Mouse (Mus musculus) frontal cortex, postnatal 25 days (tissue): ENCODE measurements around the gene Tmprss11e.

ENCODE experiments used
- DNase-seq, 2 experiments: peaks; one replicate each; pipeline ENCODE4 v3.0.0; 2022; ENCODE audit warnings: low spot score in 2 of 2

Tmprss11e gene

DNA sequence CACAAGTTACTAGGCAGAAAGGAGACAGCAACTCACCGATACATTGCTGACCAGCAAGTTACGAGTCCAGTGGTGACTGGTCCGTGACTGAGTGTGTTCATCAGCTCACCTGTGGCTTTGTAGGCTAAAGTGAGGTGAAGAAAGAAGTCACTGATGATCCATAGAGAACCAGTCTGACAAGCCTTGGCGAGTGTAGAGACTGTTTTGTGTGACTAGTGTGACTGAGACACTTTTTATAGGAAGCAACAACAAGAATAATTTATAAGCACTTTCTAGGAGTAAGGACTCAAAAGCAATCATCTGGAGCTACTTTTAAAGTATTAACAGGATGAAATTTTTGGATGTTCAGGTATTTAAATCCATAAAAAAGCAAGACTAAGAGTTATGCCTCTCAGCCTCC is at the start of gene Tmprss11e:
TSS of gene Tmprss11e (minus strand) at position 101 of the 400 bp plus-strand sequence.
- no peak for DNase-seq

DNA sequence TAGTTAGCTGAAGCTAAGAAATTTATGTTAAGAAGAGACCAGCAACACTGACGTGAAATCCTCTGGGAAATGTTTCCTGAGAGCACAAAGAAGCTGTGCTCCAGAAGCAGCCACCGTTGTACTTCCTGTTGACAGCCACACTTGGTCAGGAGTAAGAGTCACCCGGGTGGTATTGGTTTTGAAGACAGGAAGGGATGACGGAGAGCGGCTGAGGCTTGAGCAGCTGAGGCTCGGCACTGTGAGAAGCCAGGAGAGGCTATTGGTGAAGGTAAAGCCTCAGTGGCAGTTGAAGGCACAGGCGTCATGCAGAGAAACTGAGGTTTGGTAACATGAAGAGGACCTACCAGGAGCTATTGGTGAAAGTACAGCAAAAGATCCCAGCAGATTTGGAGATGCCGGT is 47.2 kb upstream of the Tmprss11e start:
- no peak for DNase-seq

DNA sequence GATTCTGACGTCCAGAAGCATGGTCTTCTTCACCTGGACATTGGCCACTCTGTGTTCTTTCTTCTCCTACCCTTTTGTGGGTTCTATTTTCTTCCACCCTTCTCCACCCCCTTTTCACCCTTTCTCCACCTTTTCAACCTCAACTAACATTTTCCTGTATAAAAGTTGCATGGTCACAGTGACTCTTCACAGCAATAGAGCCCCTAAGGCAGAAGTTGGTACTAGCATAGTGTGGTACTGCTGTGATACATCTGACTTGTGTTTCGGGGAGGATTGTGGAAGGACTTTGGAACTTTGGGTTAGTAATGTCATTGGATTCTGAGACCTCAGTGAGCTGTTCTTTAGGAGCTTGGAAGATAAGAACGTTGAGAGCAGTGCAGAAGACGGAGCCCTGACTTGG is 46.6 kb upstream of the Tmprss11e start:
- no peak for DNase-seq

DNA sequence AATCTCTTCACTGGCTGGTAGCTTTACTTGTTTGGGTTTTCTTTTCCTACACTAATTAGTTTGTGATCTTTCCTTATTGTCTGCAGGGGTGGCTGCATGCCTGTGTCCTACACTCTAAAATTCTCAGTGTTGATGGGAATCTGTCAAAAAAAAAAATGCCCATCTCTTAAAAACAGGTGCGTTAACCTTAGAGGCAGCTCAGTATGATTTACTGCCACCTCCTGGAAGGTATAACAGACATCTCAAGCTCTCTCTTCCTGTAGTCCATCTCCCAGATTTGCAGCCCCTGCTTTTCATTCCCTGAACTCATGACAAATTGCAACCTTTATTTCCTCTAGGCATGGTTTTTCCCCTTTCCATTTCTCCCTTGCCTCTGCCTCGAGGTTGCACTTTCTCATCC is 44.3 kb upstream of the Tmprss11e start:
- DNase-seq: no peak

DNA sequence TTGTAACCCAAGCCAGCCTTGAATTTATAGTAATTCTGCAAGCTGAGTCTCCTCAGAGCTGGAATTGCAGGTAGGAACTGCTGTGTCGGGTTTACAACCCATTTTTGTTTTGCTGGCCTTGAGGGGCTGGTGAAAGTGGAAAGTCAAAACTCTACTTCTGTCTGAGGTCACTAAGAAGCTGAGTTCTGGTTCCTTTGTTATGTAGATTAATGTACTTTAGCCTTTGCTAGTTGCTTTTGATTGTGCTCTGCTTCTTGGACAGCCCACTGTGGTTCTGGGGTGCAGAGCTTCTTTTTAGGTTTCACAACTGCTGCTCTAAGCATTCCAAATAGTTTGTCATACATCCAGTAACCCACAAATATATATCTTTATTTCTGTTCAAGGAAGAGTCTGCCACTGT is 41.2 kb upstream of the Tmprss11e start:
- no peak for DNase-seq

DNA sequence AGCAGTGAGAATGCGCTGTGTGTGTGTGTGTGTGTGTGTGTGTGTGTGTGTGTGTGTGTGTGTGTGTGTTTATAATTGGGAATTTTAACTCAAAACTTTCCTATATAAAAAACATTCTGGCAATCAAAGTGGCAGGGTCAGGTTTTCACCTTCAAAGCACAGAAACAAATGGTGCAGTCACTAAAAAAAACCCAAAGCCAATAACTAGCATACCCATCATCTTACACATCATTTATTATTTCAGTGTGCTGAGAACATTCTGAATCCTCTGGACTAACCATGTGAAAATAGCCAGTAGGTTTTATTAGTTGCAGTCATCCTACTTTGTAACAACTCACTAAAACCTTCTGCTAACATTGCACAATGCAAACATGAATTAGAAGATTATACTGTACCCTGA is 38.6 kb upstream of the Tmprss11e start:
- DNase-seq: no peak

DNA sequence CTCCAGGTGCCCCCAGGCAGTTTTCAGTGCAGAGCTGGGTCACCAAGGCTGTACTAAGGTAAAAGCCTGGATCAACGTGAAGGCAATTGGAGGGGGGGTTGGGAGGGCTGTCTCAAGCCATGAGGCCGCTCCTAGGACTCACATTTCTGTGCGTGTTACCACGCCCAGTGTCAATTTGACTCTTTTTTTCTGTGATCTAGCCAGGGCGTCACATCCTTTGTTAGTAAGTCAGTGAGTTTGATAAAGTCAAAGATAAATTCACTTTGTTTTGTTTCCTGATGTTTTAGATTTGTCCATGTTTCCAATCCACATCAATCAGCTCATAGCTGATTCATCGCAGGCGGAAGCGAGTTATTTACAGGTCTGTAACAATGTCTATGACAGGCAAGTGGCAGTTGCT is 37.4 kb upstream of the Tmprss11e start:
- DNase-seq: no peak

DNA sequence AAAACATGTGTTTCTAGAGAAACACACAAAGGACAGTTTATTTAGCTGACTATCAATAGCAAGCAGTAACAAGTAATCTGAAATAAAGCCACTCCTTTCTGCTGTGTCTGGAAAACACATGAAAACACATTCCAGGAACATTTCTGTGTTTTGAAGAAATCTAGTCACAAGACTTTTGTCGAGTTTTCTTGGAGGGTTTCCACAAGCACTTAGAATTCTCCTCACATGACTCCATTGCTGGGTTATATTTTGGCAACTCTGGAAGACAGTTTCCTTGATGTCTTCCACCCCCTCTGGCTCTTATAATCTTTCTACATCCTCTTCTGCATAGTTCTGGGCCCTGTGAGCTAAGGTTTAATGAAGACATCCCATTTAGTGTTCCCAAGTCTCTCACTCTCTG is 32.9 kb upstream of the Tmprss11e start:
- no peak for DNase-seq

DNA sequence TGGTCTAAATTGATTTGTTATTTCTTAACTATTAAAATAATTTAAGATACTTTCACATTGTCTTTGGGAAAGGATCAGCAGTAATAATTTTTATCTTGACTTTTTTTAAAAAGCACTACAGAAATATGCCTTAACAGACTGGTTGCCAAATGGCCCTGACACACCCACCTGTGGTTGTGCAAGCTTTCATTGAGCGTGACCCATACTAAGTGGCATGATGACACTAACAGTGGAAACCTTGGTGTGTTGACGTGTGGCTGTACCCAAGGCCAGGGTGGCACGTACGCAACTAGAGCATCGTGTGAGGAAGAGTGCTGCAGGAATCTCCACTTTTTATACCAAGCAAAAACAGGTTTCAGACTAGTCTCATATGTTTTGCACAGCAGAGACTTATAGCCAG is 31.3 kb upstream of the Tmprss11e start:
- no peak for DNase-seq

DNA sequence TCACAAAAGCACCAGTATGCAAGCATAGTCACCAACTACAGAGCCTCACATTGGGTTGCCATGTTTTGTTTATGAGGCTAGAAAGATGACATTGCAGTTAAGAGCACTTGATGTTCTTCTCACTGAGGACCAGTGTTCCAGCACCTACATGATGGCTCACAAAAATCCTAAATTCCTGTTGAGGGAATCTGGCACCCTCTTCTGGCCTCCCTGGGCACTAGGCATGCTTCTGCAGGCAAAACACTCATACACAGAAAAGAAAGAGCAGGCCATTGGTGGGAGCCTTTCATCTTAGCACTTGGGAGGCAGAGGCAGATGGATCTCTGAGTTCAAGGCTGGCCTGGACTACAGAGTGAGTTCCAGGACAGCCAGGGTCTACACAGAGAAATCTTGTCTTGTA is 25.4 kb upstream of the Tmprss11e start:
- no peak for DNase-seq

DNA sequence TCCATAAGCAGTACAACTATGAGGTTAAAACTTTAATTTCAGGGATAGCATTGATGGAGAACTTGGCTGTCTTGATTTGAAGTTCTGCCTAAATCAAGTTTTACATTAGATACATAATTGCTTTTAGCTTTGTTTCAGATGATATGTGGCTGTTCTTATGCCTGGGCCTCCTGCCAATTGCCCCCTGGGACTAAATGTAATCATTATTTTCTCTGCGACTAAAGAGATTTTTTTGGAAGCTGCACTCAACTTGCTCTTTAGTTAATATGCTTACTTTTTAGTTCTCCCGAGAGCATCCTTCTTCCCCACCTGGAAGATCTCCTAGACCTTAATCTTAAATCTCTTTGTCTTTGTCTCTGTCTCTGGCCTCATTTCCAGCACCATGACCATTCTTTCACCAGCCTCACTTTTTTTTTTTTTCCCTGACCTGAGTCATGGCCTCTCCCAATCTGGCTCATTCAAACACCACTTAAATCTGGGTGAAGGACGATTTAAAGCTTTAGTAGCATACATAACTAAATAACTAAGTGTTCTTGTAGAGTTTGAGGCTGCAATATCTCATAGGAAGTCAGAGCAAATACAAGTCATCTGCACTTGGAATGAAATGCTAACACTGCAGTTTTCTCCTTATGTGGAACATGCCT is 23.5 kb upstream of the Tmprss11e start:
- DNase-seq: no peak

DNA sequence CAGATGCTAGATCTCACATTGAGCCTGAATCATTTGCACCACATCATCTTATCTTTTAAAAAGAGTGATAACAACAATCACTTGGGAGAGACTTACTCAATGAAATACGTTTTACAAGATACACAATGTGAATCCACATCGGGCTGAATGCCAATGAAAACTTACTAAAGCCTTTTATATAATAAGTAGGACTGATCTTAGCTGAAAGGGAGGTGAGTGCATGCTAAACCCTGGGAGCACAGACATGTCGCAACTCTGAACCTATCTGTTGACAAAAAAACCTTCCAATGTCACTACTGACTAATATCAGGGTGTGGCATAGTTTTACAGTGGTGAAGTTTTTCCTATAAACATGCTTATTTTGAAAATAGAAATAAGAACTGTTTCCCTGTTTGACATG is 2.8 kb downstream of the Tmprss11e start:
- DNase-seq: no peak

DNA sequence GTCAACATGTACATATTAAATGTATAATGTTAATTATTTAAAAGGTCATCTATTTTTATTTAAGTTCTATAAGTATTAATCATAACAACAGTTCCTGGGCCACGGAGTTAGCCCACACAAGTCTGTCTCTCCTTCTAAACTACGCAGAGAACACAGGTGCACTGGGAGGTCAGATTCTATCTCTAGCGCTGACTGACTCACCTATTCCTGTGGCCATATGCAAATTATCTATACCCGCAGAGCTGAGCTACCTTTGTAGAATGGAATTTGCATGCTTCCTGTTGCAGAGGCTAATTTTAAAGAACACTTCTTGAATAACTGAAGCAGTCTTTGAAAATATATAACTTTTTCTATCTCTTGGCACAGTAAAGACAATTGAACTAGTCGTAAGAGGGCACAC is 4.5 kb downstream of the Tmprss11e start:
- DNase-seq: no peak

DNA sequence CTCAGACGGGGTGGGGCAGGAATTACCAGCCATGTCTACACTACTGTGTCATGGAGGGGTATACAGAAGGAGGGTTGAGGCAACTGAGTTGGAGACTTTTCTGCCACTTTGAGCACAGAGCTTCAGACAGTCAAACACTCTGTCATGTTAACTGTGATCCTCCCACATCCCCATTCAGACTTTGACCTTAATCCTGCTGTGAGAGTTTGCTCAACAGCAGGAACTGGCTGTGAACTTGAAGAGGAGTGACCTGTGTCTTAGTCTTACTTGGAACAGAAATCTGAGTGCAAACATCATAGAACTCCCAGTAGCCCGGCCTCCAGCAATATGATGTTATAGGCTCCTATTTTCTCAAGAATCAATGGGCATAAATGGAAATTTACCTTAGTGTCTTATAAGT is 9.8 kb downstream of the Tmprss11e start:
- DNase-seq: no peak

DNA sequence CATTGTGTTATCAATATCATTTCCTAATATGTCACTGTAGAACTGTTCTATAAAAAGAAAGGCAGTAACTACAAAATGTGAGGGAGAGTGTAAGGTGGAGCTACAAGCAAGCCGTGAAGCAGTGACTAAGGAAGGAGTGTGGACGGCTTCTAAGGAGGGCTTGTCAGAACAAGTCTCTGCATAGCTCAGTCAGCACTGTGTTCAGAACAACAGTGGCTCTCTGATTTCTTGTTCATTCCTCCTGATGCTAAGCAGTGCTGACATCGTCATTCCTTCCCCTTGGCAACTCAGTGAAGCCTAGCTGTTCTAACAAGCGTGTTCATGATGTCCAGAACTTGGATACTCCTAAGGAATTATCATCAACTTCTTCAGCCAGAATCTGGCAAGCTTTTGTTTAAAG is 15.0 kb downstream of the Tmprss11e start:
- DNase-seq: no peak

DNA sequence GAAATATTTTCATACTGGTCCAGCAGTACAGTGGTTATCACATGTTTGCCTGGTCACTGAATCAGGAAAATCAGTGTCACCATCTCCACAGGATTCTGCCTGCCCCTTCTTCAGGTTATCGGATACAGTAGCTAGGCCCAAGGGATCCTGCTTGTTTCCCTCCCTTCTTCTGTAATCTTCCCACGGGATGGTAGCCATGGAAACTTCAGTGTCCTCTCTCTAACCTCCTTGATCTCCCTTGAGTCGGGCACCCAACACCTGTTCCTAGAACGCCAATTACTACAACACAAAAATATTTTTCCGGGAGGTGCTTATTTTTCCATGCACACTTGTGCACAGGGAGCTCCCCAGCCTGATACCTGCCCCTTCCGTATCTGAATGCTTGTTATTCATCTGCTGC is 17.0 kb downstream of the Tmprss11e start:
- no peak for DNase-seq

DNA sequence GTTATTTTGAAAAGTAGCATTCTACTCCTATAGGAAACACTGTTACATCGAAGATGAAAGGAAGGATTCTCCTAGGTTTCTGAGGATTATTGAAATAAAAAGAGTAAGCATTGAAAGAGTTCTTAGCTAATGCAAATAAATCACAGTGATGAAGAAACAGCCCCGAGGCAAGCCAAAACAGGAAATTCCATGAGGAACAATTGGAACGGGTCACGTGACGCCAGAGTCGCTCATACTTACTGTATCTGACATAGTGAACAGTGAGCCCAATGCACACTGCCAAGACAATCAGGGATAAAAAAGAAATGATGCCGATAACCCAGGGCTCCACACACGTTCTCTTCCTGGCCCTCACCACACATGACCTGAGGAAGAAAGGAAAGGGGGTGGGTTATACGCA is 18.6 kb downstream of the Tmprss11e start:
- DNase-seq: no peak

DNA sequence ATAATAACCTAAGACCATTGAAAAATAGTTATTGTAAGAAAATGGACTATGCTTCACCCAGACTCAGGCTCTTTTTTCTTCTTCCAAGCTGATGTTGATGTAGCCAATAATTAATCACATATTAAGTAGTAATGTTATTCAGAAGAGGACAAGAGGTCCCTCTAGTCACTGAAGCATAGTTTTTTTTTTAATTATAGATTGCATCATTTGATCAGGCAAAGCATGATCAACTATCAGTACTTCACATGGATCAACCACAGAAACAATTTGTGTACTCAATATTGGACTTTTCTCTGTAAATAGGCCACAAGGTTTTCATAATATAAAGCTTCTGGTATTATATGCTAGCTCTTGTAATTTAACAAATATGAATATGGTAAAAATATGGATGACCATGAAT is 20.6 kb downstream of the Tmprss11e start:
- no peak for DNase-seq

DNA sequence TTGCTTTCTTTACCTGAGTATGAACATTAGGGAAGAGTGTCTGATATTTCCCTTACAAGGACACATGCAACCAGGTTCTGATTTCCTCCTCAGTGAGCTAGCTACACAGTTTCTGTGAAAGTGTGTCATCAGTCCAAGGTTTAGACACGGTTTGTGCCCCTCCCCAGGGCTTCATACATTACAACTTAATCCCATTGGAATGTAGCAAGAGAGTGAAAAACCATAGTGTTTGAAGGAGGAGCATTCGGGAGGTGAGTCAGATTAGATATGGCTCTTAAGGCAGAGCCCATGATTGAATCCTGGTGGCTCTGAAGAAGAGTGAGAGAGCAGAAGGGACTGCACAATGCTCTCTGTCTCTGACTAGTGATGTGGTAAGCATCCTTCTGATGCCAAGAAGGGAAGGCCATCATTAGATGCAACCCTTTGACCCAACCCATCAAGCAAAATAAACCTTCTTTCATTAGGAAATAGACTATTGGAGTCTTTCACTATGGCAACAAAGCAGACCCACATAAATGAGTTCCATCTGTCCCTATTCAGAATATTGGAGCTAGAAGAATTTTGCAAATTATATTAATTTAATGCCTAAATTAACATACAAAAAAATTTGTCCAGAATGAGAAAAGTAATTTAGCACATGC is 22.7 kb downstream of the Tmprss11e start:
- DNase-seq: no peak

DNA sequence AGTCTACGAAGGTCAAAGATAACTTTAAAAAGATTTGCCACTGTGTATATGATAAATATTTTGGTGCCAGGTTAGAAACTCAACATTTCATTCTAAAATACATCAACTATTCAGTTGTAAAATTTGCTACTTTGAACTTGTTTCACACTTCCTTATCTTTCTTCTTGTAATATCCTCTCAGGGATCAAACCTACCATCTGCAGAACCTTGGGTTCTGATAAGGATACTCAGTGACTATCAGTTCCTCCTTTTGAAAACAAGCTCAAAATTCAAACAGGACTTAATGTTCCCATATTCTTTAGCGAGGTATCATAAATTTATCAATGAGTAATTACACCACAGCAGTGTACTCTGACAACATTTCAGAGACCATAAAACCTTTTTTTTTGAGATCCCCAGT is 30.6 kb downstream of the Tmprss11e start:
- DNase-seq: no peak

DNA sequence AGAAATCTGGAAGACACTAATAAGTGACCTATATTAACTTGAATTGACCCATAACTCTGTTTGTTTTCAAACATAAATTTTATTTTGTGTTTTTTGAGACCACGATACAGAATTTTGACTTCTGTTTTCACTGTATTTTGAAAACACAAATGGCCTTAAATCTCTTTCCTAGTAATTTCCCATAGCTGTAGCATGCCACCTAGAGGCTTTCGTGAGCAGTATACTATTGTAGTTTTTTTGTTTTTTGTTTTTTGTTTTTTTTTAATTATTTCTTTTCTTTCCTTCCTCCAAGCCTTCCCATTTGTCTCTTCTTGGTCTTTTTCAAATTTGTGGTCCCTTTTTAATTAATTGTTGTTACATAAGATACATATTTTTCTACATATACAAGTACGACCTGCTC is 40.7 kb downstream of the Tmprss11e start:
- no peak for DNase-seq

DNA sequence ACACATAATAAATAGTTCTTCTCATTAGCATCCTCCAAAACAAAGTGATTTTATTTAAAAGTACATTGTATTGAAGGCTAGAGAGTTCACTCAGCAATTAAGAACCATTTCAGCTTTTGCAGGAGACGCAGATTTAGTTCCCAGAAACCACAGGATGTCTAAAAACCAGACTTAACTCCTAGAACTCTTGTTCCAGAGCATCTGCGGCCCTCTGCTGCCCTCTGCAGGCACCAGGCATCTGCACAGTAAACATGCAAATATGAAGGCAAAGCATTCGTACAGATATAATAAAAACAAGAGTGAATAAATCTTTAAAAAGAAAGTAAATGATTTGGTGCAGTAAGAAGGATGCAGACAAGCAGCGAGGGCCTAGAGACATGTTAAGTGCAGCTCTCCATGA is 60.9 kb downstream of the Tmprss11e start:
- DNase-seq: peak; percentile 55 to 56

DNA sequence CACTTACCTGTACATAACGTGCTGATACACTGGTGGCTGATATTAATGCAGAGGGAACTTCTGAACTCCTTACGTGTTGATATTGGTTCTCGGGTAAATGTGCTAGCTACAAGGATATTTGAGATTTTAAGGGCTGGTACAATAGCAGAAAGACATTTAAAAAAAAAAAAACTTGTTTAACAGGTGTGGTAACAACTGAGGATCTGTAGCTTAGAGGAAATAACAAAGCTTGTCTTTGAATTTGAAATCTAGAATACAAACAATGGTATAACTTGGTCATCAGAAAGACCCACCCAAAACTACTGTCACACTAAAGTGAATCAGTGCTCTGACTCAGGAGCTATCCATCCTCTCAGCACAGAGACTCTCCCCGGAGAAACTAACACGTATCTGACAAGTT is 69.4 kb downstream of the Tmprss11e start, which contains the start of gene Tmprss11b:
TSS of gene Tmprss11b (minus strand) at position 101 of the 400 bp plus-strand sequence.
- DNase-seq: no peak
